Mouse (Mus musculus) stomach, postnatal 0 days (tissue): Measurements from ENCODE around the gene Tmem132e. TPM values are rescaled to one million over a fixed set of nuclear protein-coding genes. Genes with fewer than 3 reads are reported as not detected.

Experiments used
- ATAC-seq: fragments of 200-750 bp; cut with Nextera tagmentation; 2 replicates; pipeline ENCODE4 v1.8.0; 2017; ENCODE audit not compliant: low FRiP score, low TSS enrichment
- DNase-seq: peaks from one replicate; pipeline ENCODE4 v3.0.0-alpha.2; 2016; ENCODE audit warnings: low spot score
- H3K27ac ChIP-seq: fragments of 300-500 bp; sonication (generic); replicated peaks from 2 replicates; pipeline ENCODE4 v1.5.1; 2014; ENCODE audit warnings: mild to moderate bottlenecking, control low read depth
- H3K27me3 ChIP-seq: fragments of 300-500 bp; sonication (generic); 2 replicates; pipeline ENCODE4 v1.6.1; 2014; ENCODE audit warnings: low read length; ENCODE audit not compliant: control insufficient read depth, insufficient read depth
- H3K36me3 ChIP-seq: fragments of 300-500 bp; sonication (generic); 2 replicates; pipeline ENCODE4 v1.6.1; 2014; ENCODE audit warnings: low read length, mixed read lengths; ENCODE audit not compliant: control insufficient read depth, insufficient read depth
- H3K4me1 ChIP-seq: fragments of 300-500 bp; sonication (generic); replicated peaks from 2 replicates; pipeline ENCODE4 v1.6.1; 2014; ENCODE audit warnings: antibody characterized with exemption; ENCODE audit not compliant: control insufficient read depth, insufficient read depth
- H3K4me2 ChIP-seq: fragments of 300-500 bp; sonication (generic); replicated peaks from 2 replicates; pipeline ENCODE4 v1.6.1; 2014; ENCODE audit warnings: low read depth, mild to moderate bottlenecking, control low read depth, moderate library complexity
- H3K4me3 ChIP-seq: fragments of 300-500 bp; sonication (generic); 2 replicates; pipeline ENCODE4 v1.5.1; 2014; ENCODE audit warnings: low read depth, low read length, control low read depth
- H3K9ac ChIP-seq: fragments of 300-500 bp; sonication (generic); 2 replicates; pipeline ENCODE4 v1.6.1; 2014; ENCODE audit warnings: mild to moderate bottlenecking, low read length, control low read depth, mixed read lengths
- H3K9me3 ChIP-seq: fragments of 300-500 bp; sonication (generic); 2 replicates; pipeline ENCODE4 v1.6.1; 2016; ENCODE audit warnings: low read length; ENCODE audit not compliant: control insufficient read depth
- CTCF ChIP-seq: IDR thresholded peaks from 2 replicates; pipeline ENCODE4 v1.5.1; 2016; ENCODE audit warnings: antibody characterized with exemption, low read depth, mild to moderate bottlenecking, moderate library complexity
- EP300 ChIP-seq: optimal IDR thresholded peaks from 2 replicates; pipeline ENCODE3; 2016; ENCODE audit warnings: antibody characterized with exemption
- WGBS: fragments of 180-500 bp; shearing (Covaris S2); extraction: QIAGEN DNeasy Blood & Tissue Kit; methylation state at CpG from one replicate; pipeline ENCODE4 v1.1.7; 2014; 5-methylcytosine and 5-hydroxymethylcytosine counted together
- polyA plus RNA-seq: library from polyadenylated mRNA; unstranded; fragments of >200 nt; fragmentation: Nextera tagmentation; extraction: Ambion mirVana; gene quantifications from 2 replicates; pipeline ENCODE4 v1.2.1, GENCODE M21; 2015

Tmem132e gene
- polyA plus RNA-seq, 1 experiment from 2014 or later, result 0.17 TPM

- no peak overlapping the region for H3K4me2 ChIP-seq
- no peaks in the 10 kb centered on the region for H3K27me3 ChIP-seq
- DNase-seq (no peak), ATAC-seq (no peak)
- no peaks in the 10 kb centered on the region for H3K36me3 ChIP-seq
- TF ChIP-seq CTCF (no peak), EP300 (no peak)
- no peak overlapping the region for H3K27ac ChIP-seq
- no peak overlapping the region for H3K4me3 ChIP-seq
- H3K9me3 ChIP-seq, result no peaks in the 10 kb centered on the region
- 70% methylated on average over 4 of the region's 4 CpGs for WGBS
- H3K4me1 ChIP-seq, result no peaks in the 10 kb centered on the region
- H3K9ac ChIP-seq, result no peak overlapping the region
Observed at GRCm38 (mm10) chr11:82371577-82371976, 17.1 kb upstream of the Tmem132e start.

- Histone ChIP-seq H3K9me3 (no peaks in the 10 kb centered on the region), H3K27me3 (no peaks in the 10 kb centered on the region), H3K36me3 (no peaks in the 10 kb centered on the region), H3K4me3 (no peak overlapping the region), H3K4me1 (no peaks in the 10 kb centered on the region), H3K9ac (no peak overlapping the region), H3K4me2 (no peak overlapping the region), H3K27ac (no peak overlapping the region)
- no peak for ATAC-seq
- no peak for TF ChIP-seq EP300
- TF ChIP-seq CTCF, result no peak
- DNase-seq, result peak; percentile 22
- 29% methylated on average over 3 of the region's 3 CpGs for WGBS
Observed at GRCm38 (mm10) chr11:82380606-82381202, 8.0 kb upstream of the Tmem132e start.

GRCm38 (mm10) chr11:82386970-82387540 is 1.6 kb upstream of the Tmem132e start:
- 0% methylated on average over 51 of the region's 51 CpGs for WGBS

GRCm38 (mm10) chr11:82387711-82388341 is 874 bp upstream of the Tmem132e start:
- Histone ChIP-seq H3K9me3 (no peaks in the 10 kb centered on the region), H3K27ac (no peak overlapping the region), H3K4me1 (0 out of 2 replicates have a peak, but pooled peaks cover 4% of the 10 kb centered on the region), H3K27me3 (peaks cover 13% of the 10 kb centered on the region), H3K9ac (peak overlapping the region; percentile 5; the same call in 1 of the 2 replicates), H3K4me2 (peak overlapping the region; percentile 67), H3K36me3 (no peaks in the 10 kb centered on the region), H3K4me3 (peak overlapping the region; percentile 48)
- no peak for ATAC-seq
- TF ChIP-seq EP300, result no peak
- TF ChIP-seq CTCF, result no peak
- no peak for DNase-seq
- WGBS, result under 1% methylated on average over 43 of the region's 47 CpGs

More at GRCm38 (mm10) chr11:82386970-82387540, 1.6 kb upstream of the Tmem132e start:
- H3K4me3 ChIP-seq, result peak overlapping the region; percentile 48
- H3K4me1 ChIP-seq, result 0 out of 2 replicates have a peak, but pooled peaks cover 4% of the 10 kb centered on the region
- H3K9ac ChIP-seq, result no peak overlapping the region
- peaks cover 13% of the 10 kb centered on the region for H3K27me3 ChIP-seq
- no peak overlapping the region for H3K27ac ChIP-seq
- DNase-seq (peak; percentile 51), ATAC-seq (peak; percentile 34; the same call in 1 of the 2 replicates)
- H3K9me3 ChIP-seq, result no peaks in the 10 kb centered on the region
- H3K36me3 ChIP-seq, result no peaks in the 10 kb centered on the region
- peak overlapping the region; percentile 67 for H3K4me2 ChIP-seq
- TF ChIP-seq EP300, result no peak
- peak; percentile 36 for TF ChIP-seq CTCF

- DNase-seq (peak; percentile 16), ATAC-seq (no peak)
- Histone ChIP-seq H3K27me3 (peaks cover 13% of the 10 kb centered on the region), H3K27ac (no peak overlapping the region), H3K36me3 (no peaks in the 10 kb centered on the region), H3K4me1 (0 out of 2 replicates have a peak, but pooled peaks cover 4% of the 10 kb centered on the region), H3K4me2 (peak overlapping the region; percentile 67), H3K9ac (peak overlapping the region; percentile 23), H3K9me3 (no peaks in the 10 kb centered on the region), H3K4me3 (peak overlapping the region; percentile 48)
- TF ChIP-seq CTCF, result no peak
- no peak for TF ChIP-seq EP300
- whole genome bisulfite sequencing, result 2% methylated on average over 47 of the region's 69 CpGs
Observed at GRCm38 (mm10) chr11:82389396-82390291, 944 bp downstream of the Tmem132e start.
